Mouse (Mus musculus): ENCODE measurements around the gene Fbln2.

Gene Fbln2

DNA sequence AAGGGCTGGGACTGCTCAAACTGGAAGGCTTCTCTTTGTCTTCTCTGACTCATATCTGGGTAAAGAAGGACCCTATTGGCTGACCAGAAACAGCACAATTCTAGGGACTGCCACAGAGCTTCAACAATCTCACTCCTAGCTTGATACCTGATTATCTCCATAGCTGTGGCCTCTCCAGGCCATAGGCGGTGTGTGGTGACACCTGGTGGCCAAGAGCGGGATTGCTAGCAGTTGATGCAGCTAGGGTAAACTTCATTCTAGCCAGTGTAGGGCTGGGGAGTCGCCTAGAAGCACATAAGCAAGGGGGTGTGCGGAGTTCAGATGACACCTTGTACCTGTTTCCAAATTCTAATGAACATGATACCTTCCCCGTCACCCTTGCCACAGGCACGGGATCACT lies 69.0 kb downstream of the Fbln2 start:
- DNase-seq (ENCODE audit: low spot score), result peak; percentile 86

DNA sequence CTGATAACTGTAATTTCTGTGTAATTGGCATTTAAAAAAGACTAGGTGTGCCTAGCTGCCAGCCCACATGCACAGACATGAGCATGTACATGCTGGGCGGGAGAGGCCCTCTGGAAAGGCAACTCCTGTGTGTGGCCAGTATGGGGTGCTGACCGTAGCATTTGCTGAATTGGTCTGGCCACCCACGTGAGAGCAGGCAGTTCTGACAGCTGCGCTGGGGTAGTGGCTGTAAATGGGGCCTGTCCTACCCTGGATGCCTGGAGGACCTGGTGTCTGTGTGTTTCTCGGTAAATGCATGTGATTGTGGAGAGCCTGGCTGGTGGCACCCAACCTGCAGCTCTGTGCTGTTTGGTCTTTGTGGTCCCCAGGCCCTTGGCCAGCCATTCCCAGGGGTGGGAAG lies 69.5 kb downstream of the Fbln2 start:
- DNase-seq (ENCODE audit: low spot score), result no peak

DNA sequence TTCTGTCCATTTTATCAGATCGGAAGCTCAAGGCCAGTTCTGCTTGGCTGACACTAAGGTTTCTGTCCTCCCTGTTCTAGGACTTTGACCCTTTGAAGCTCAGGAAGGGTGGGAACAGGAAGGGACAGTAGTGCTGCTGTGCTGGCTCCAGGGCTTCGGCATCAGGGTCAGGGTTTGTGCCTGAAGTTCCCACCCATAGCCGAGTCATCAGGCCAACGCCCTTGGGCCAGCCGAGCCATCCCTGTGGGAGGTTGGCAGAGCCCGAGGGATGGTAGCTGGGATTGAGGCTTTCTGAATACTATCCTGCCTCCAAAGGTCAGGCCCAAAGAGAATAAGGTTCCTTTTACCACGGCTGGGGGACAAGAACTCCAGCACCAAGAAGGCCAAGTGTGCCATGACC lies 70.8 kb downstream of the Fbln2 start:
- no peak for DNase-seq (ENCODE audit: low spot score)

DNA sequence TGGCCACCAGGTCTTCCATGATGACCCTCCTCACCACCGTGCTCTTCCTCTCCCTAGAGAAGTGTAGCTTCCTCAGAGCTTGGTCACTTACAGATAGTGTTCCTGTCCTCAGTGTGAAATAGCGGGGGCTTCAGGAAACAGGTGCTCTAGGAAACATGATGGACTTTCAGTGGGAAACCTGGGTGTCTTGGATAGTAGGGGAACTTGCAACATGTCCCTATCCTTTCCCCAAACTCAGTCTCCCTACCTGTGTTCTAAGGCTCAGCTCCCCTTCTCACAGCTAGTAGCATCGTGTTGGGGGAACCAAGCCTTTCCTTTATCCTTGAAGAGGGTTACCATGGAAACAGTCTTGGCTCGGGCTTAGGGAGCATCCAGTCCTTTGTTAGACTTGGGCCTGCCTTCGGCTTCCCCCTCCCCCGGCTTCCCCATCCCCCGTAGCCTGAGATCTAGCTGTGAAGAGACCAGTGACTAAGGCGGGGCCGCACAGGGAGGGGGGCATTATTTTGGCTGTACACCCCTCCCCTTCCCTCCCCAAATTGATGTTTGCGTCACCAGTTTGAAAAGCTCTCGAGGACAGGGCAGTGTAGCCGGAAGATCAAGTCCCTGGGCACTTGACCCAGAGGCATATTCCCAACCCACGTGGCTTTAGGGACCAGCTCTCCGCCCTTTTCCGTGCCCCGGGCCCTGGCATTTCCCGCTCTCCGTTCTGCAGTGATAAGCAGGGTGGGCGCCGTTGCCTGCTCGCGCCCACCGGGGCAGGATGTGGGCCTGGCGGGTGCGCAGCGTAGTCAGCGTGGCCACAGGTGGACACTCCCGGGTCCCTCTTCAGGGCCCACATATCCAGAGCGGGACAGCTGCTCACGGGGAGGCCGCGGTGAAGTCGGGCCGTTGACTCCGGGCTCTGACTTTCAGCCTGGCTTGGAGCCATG lies 72.5 kb downstream of the Fbln2 start:
- DNase-seq (ENCODE audit: low spot score), result peak; percentile 16

DNA sequence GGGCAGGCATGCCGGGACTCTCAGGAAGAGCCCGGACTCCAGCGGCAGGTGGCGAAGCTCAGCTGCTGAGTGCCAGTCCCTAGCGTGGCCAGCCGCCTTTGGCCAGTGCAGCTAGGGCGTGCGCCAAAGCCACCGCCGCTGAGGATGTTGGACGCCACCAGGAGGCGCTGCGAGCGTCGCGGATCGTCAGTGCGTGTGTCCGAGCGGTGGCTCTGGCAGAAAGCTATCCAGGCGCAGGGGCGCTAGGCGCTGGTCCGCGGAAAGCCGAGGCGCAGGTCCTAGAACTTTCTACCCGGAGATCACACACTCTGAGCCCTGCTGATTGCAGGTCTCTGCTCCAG lies 73.2 kb downstream of the Fbln2 start:
- DNase-seq (ENCODE audit: low spot score), result peak; percentile 76

DNA sequence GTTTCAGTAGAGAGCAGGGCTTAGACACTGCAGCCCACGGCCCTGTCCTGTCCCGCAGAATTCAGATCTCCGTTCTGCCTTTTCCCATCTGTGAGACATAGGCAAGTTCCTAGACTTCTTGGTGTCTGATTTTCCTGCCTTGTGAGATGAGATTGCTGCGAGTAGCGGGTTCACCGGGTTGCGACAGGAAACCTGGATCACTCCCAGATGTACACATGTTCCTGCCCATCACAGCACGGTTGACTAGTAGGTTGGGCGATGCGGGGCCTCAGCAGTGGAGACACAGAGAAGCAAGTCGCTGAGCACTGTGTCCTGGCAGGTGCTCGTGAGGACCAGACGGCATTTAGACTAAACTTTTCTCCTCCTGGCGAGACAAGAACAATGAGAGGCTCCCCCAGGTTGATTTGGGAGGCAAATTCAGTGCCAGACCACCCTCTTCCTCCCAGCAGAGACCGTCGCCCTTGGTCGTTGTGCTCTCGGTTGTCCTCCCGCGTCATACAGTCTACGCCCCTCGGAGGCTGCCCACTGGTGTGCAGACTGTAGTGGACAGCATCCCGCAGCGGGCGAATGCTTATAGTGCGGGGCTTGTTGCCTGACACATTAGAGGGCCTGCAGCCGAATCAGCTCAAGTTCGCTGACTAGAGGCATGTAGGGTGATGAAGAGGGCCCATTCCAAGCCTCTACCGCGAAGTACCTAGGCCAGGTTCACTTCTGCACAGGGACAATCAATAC lies 73.7 kb downstream of the Fbln2 start:
- DNase-seq (ENCODE audit: low spot score), result no peak

DNA sequence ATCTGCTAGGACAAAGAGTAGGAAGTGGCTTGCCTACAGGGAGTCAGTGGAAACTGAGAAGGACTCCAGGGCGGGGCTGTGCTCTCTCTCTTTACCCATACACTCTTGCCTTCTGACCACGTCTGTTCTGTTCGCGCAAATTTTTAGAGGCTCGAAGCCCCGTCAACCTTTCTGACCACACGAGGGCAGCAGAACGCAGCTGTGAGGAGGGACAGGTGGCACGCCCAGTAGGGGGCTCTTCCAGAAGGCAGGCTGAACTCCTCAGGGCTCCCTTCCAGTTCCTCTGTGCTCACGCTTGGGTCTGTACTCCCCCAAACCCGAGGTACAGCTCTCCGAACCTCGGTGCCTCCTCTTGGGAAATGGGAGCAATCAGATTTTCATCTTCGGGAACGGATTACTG lies 74.4 kb downstream of the Fbln2 start:
- peak; percentile 78 for DNase-seq (ENCODE audit: low spot score)

DNA sequence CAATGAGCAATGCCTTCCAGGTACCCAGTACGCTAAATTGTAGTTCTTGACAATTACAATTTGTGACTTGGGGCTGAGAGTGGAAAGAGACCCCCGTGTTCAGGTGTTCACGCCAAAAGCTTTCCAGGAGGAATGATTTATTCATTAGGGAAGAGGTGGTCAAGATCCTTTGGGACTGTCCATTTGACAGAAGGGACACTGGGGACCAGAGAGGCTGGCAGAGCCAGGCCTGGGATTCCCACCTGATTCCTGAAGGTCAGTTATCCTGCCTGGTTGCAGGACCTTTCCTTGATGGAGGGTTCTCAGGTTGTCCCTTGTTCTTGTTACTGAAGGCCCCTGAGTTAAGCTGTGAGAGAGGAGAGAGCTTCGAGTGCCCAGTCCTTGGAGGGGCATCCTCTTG lies 74.9 kb downstream of the Fbln2 start:
- no peak for DNase-seq (ENCODE audit: low spot score)

DNA sequence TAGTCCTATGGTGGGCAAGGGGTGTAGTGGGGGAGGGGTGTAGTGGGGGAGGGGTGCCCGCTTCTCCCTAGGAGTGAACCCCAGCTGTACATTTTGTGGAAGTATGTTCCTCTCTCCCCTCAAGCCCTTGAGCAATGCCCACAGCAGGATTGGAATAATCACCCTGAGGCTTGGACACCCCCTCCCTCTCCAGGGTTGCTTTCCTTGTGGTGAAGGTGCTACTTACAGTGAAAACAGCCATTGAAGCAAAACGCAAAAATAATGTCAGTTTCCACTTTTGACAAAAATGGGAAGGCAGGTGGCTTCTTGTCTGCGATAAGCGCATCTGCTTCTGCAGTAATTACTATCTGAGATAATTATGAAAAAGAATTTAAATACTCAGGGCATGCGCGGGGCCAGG lies 75.4 kb downstream of the Fbln2 start:
- no peak for DNase-seq (ENCODE audit: low spot score)

DNA sequence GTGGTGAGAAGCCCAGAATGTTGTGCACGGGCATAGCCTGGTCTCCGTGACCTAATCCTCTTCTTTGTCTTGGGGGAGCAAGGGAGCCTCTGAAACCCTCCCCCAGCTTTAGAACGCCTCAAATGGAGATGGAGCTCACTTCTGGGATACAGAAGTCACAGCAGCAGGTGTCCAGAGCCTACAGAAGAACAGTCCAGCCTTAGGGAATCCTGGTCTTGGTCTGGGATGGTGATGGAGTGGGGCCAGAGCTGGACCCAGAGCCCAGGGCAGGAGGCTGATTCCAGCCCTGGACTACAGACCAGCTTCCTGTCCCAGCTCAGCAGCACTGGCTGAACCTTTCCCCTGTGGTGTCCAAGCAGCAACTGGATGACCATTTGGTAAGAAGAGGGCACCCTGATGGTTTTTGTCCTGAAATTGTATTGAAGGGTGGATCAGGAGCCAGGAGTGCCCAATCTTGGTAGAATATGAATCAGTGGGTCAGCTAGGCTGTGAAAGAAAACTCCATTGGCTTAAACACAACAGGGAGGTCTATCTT lies 76.1 kb downstream of the Fbln2 start:
- no peak for DNase-seq (ENCODE audit: low spot score)

DNA sequence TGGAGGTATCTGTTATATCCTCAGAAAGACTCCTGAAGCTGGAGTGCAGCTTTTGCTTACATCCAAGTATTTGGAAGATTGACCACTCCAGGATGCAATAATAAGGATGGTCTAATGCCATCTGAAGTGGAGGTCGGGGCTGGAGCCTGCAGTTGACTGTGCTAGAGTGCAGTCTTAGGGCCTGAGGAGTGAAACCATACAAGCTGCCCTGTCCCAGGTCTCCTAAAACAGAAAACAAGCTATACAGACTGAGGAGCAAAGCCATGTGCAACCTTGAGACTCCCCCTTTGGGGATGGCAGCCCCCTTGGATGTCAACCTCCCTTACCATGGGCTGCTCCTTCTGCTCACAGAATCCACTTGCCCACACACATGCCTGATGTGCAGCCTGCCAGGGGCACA lies 76.7 kb downstream of the Fbln2 start:
- DNase-seq (ENCODE audit: low spot score), result no peak

DNA sequence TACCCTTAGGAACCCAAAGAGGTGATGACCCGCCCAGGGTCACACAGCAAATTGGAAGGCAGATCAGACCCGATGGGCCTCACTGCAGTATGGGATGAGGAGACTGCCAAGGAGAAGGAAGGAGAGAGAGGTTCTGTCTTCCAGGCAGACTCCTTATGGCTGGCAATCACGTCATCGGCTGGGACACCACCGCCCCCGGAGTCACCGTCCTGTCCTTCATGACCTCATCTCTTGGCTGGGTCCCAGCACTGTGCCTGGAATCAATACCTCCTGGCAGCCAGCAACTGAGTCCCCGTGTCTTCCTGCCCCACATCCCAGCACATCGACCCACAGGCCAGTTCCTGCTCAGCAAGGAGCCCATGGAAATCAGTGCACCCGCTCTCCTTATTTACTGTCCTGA lies 78.7 kb downstream of the Fbln2 start:
- no peak for DNase-seq (ENCODE audit: low spot score)

DNA sequence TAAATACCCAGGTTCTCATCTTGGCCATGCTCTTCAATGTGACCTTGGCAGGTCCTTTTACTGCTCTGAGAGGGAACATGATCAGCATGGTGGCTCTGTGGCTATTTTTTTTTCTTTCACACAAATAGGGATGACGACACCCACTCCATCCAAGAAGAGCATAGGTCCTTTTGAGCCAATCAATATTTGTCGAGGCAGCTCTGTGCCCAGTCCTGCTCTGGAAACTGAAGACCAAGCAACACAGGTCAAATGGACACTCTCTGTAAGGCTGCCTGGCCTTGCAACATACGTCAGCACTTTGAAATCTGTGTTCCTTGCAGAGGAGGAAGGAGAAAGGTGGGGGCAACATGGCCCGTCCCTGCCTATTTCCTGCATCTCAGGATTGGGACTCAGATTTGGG lies 83.2 kb downstream of the Fbln2 start:
- DNase-seq (ENCODE audit: low spot score), result no peak

DNA sequence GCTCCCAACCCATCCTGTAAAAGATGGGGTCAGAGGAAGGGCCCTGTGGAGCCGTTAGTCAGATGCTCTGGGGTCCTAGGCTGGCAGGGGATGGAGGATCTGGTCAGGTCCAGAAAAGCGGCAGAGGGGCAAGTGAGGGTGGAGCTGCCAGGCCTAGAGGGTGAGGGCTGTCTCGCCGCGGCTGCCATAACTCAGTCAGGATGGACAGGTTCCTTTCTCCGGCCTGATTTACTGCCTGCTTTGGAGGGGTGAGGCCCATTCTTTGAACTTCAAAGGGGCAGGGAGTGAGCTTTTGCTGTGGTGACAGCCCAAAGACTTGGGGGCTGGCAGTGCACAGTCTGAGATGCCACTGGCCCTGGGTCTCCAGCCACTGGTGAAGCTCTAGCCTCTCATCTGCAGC lies 86.6 kb downstream of the Fbln2 start:
- DNase-seq (ENCODE audit: low spot score), result no peak

DNA sequence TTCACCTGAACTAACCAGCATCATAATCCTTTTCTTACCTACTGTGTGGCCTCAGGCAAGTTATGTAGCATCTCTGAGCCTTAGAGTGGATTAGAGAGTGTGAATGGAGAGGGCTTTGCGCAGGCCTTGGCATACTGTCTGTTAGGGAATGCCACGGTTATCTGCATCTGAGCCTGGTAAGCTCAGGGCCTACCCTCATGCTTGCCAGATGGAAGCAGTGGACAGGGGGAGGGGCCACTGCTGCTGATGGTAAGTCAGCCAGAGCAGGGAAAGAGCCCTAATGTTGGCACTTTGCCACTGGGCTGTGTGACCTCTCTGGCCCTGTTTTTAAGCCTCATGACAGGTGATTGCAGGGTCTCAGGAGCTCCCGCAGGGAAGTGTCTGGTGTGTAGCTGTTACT lies 87.8 kb downstream of the Fbln2 start:
- DNase-seq (ENCODE audit: low spot score), result no peak

DNA sequence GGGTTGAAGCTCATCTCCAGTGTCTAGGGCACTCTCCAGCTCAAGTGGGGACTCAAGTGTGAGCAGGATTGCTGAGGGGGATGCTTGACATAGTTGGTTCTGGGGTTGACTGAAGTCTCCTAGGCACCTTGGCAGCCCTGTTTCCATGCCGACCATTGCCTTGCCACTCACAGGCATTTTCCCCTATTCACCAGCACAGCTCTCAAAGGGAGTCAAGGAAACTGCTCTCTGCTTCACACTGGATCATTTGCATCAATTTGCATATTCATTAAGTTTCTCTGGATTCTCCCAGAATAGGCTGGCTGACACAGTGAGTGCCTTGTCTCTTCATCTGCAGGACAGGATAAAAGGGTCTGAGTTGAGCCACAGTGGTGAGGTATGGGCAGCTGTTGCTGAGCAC lies 89.6 kb downstream of the Fbln2 start:
- DNase-seq (ENCODE audit: low spot score), result peak; percentile 84

DNA sequence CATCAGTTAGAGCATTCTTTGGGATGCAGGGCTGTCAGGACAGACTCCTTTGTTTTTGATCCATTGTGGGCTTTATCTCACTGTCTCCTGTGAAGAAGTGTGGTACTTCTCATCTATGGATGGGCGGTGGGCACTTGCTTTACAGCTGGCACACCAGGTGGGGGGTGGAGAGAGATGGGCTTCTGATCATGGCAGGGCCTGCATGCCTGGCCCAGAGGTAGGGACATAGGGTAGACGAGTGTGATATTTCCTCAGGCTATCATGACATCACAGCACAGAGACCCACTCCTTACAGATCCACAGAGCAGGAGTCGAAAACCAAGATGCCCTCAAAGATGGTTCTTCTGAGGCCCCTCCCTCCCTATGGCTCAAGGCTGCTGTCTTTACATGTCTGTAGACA lies 90.1 kb downstream of the Fbln2 start:
- DNase-seq (ENCODE audit: low spot score), result no peak

DNA sequence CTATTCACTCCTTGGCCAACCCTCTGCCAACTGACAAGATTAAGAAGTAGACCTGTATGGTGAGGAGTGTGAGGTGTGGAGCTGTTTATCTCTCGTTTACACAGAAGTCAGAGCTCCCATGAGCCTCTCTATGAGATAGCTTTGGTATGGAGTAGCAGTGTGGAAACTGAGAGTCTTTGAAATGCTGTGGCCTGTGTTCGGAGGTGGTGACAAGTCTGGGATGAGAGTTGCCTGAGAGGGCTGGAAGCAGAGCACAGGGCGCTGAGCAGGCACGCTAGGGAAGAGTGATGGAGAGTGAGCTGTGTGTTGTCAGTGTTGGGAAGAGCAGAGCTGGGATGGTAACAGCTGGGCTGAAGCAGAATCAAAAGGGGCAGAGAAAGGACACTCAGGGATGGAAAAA lies 91.9 kb downstream of the Fbln2 start:
- no peak for DNase-seq (ENCODE audit: low spot score)

DNA sequence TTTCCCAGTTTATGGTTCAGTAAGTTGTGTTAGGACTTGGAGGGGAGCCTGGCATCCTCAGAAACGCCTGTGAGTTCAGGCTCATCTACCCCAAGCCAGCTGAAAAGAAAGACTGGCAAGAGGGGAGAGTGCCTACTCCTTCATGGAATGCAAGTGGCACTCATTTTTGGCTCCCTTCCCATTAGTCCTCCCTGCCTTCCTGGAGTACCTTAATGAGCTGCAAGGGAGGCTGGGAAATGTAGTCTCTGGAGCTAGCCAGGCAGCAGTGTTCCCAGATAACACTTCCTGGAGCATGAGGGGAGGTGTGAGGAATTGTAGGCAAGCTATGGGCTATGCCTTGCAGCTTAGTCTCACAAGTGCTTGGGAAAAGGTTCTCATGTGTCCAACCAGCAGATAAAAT lies 95.7 kb downstream of the Fbln2 start:
- DNase-seq (ENCODE audit: low spot score), result peak; percentile 85

DNA sequence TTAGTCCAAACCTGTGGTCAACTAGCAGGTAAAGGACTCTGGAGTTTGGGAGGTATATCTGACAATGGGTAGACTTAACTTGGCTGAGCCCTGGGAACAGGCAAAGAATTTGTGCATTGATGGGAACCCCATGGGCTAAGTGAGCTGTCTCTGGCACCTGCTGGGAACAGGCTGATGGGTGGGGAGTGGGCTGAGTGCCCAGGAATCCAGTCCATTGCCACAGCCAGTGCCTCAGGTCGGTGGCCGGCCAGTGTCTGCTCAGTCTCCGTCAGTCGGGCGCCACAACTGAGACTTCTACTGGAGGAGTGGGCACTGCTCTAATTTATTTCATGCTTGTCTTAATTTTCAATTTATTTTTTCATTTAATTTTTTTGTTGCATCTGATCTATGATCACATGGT lies 98.9 kb downstream of the Fbln2 start:
- no peak for DNase-seq (ENCODE audit: low spot score)

DNA sequence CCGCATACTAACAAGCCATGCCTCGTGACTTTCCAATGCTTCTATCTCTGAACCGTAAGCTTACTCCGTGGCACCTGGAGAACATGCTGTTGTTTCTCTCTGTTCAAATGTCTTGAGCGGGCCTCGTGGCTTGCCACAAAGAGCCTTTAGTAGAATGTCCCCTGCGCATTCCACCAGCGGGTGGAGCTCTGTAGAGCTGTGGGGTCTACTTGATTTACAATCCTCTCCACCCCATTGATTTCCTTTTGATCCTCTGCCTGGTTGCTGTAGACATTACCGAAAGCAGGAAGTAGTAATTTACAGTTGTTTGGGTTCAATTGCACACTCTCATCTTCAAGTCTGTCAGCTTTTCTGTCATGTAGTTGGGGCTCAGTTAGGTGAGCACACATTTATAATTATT lies 100.2 kb downstream of the Fbln2 start:
- no peak for DNase-seq (ENCODE audit: low spot score)

Data from lung, postnatal 25 days (tissue).